Mouse (Mus musculus): ENCODE data around the gene Tubgcp4. TPM values are rescaled to one million over a fixed set of nuclear protein-coding genes. Genes with fewer than 3 reads are reported as not detected.

Tubgcp4 gene
- total RNA-seq, 2 experiments from 2014 or later = 38.6 to 47.7 TPM

DNA sequence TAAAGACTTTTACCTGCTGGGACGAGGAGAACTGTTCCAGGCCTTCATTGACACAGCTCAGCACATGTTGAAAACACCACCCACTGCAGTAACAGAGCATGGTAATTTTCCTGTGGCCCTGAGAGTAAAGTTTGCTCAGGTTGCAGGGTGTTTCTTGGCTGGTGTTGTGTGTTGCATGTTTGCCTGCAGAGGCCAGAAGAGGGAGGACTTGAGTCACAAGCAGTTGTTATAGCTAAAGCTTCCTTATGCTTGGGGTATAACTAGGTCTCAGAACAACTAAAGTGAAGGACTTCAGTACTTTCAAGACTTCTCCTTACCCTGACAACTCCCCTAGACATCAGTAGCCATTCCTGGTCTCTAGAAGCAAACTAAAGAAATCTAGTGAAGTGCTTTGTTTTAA is 18.1 kb downstream of the Tubgcp4 start:
- no peak for DNase-seq (ENCODE audit: low spot score in 2 of 2)

GRCm38 (mm10) chr2:121195466-121195865 is 25.0 kb downstream of the Tubgcp4 start:
- no peak for DNase-seq (ENCODE audit: low spot score in 2 of 2)

GRCm38 (mm10) chr2:121204276-121204675 is 33.8 kb downstream of the Tubgcp4 start:
- no peak for DNase-seq (ENCODE audit: low spot score in 2 of 2)

DNA sequence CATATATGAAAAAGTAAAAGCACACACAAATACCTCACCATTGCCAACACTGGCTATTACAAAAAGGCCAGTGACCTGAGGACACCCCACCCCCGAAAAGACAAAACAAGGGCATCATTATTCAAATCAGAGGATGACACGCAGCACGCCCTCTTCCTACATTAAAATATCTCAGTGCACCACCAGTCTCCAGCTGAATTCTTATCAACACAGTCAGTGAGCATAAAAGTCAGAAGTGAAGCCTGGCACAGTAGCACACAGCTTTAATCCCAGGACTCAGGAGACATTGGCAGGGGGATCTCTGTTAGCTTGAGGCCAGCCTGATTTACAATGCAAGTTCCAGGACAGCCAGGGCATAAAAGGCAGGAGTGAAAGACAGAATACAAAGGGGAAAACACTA is 36.1 kb downstream of the Tubgcp4 start:
- no peak for DNase-seq (ENCODE audit: low spot score in 2 of 2)

DNA sequence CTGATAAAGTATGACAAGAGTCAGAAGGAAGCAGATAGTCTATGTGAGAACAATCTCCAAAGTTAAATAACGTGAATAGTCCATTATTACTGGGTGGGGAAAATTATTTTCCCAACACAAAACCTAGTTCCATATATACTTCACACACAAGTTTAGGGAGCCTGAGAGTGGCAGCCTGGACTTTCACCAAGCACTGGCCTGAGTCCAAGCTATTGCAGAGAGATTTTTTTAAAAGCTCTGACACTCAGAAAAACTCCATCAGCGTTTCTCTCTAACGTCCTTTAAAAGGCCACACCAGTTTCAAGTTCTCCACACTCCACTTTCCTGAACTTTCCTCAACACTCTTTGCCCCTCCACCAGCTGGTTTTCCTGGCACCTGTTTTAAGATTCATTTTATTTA is 44.0 kb downstream of the Tubgcp4 start:
- no peak for DNase-seq (ENCODE audit: low spot score in 2 of 2)

- DNase-seq (ENCODE audit: low spot score in 2 of 2) = no peak
These were observed 48.7 kb downstream of the Tubgcp4 start for GRCm38 (mm10) chr2:121219177-121219576.

DNA sequence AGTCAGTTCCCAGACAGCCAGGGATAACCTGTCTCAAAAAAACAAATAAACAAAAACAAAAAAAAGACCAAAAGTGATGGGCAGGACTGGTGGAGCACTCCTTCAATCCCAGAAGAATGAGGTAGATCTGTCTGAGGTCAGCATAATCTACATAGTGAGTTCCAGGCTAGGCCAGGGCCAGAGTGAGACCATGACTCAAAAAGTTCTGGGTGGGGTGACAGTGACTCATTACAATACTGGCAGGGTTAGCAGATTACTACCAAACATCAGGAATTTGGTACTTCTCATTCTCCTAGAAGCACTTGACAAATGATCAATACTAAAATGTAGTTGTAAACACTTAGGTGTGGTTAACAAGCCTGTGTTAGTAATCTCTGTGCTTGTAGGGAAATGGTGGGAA is 49.5 kb downstream of the Tubgcp4 start:
- DNase-seq (ENCODE audit: low spot score in 2 of 2) = no peak

- no peak for DNase-seq (ENCODE audit: low spot score in 2 of 2)
These were observed 52.6 kb downstream of the Tubgcp4 start for GRCm38 (mm10) chr2:121223010-121223409.

DNA sequence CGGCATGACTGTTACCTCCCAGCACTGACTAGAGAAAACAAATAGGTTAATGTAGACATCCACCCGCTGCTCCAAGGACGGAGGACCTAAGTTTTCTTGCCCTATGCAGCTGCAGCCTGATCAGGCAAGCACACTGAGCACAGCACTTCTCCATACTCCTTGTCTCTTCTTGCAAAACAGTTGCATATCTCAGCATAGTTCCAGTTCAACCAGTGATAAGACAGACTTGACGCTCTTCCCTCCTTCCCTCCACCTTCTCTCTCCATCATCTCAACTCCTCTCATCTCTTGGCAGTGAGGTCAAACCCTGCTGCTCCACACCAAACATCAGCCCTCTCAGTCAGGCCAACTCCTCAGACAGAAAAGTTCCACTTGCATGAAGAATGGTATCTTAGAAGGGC is 57.7 kb downstream of the Tubgcp4 start:
- DNase-seq (ENCODE audit: low spot score in 2 of 2) = no peak

- no peak for DNase-seq (ENCODE audit: low spot score in 2 of 2)
These were observed 65.1 kb downstream of the Tubgcp4 start for GRCm38 (mm10) chr2:121235460-121236072.

- DNase-seq (ENCODE audit: low spot score in 2 of 2) = no peak
These were observed 69.0 kb downstream of the Tubgcp4 start for GRCm38 (mm10) chr2:121239426-121239825.

DNA sequence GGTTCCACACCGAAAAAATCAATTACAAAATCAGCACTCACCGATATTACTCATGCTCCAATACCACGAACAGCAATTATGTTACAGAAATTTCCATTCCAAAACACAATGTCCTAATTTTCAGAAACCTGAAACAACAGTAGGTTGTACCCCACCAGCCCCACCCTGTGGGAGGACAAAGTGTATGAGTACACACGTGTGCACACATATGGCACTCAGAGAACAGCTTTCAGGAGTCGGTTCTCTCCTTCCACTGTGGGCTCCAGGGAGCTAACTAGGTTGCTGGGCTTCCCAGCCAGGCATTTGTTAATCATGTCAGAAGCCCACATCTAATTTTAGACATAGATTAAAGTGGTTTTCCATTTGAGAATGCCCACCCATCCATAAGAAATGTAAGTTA is 73.6 kb downstream of the Tubgcp4 start:
- DNase-seq (ENCODE audit: low spot score in 2 of 2) = no peak

Other genes starting within 250 kb of the Tubgcp4 start
- 10 to 100 TPM; 35.8 to 38.7 TPM for gene Ubr1, start 199.9 kb upstream of the Tubgcp4 start, total RNA-seq (2021)
- gene Tmem62, start 193.6 kb upstream of the Tubgcp4 start, total RNA-seq (2021) = 10 to 100 TPM in 1 of 2 experiments, 1 to 10 TPM in 1; 9.3 to 10.8 TPM
- 10 to 100 TPM; 52.7 to 53.5 TPM for gene Ccndbp1, start 162.3 kb upstream of the Tubgcp4 start, total RNA-seq (2021)
- gene Epb42, start 133.6 kb upstream of the Tubgcp4 start, total RNA-seq (2021) = 10 to 100 TPM in 1 of 2 experiments, 1 to 10 TPM in 1; 6.1 to 16.0 TPM
- under 1 TPM; 0.25 to 0.50 TPM for gene Tgm5, start 84.8 kb upstream of the Tubgcp4 start, total RNA-seq (2021)
- gene Tgm7, start 60.9 kb upstream of the Tubgcp4 start, total RNA-seq (2021) = under 1 TPM in 1 of 2 experiments, not detected in 1; 0.17 TPM
- 10 to 100 TPM; 17.5 to 17.9 TPM for gene Adal, start 30.2 kb upstream of the Tubgcp4 start, total RNA-seq (2021)
- 1 to 10 TPM; 9.5 to 9.9 TPM for gene Lcmt2, start 30.0 kb upstream of the Tubgcp4 start, total RNA-seq (2021)
- 10 to 100 TPM; 18.5 to 20.0 TPM for gene Zscan29, start 471 bp downstream of the Tubgcp4 start, total RNA-seq (2021)
- gene Trp53bp1, start 100.8 kb downstream of the Tubgcp4 start, total RNA-seq (2021) = 100 to 1,000 TPM in 1 of 2 experiments, 10 to 100 TPM in 1; 99.2 to 105 TPM
- 10 to 100 TPM; 10.8 to 13.3 TPM for gene Map1a, start 118.9 kb downstream of the Tubgcp4 start, total RNA-seq (2021)
- gene Ppip5k1, start 184.7 kb downstream of the Tubgcp4 start, total RNA-seq (2021) = 10 to 100 TPM; 26.1 to 28.0 TPM
- 10 to 100 TPM; 10.5 to 15.2 TPM for gene Ckmt1, start 187.1 kb downstream of the Tubgcp4 start, total RNA-seq (2021)
- not detected for gene Strc, start 216.5 kb downstream of the Tubgcp4 start, total RNA-seq (2021)
- 100 to 1,000 TPM; 400 to 403 TPM for gene Pdia3, start 243.1 kb downstream of the Tubgcp4 start, total RNA-seq (2021)
- 1 to 10 TPM; 3.9 to 5.3 TPM for gene Catsper2, start 243.1 kb downstream of the Tubgcp4 start, total RNA-seq (2021)

All from adrenal gland, postnatal 4 days (tissue).